Mouse (Mus musculus) cortical plate, adult 2 months (tissue): ENCODE measurements around the gene Tspan9. TPM values are rescaled to one million over a fixed set of nuclear protein-coding genes. Genes with fewer than 3 reads are reported as not detected.
A peak's percentile ranks its signal among the peaks of the same experiment; 100 is the strongest.

Experiments used
- H3K27ac ChIP-seq: fragments of 200-500 bp; 2 replicates; pipeline ENCODE4 v1.5.1; 2012; ENCODE audit warnings: low read length, control low read depth, inconsistent platforms; ENCODE audit not compliant: insufficient read depth
- H3K4me1 ChIP-seq: fragments of 200-500 bp; 2 replicates; pipeline ENCODE4 v1.6.1; 2011; ENCODE audit warnings: low read length; ENCODE audit not compliant: control insufficient read depth, insufficient read depth
- H3K4me3 ChIP-seq: fragments of 200-500 bp; 2 replicates; pipeline ENCODE4 v1.5.1; 2011; ENCODE audit warnings: mild to moderate bottlenecking, low read length, control low read depth; ENCODE audit not compliant: insufficient read depth
- CTCF ChIP-seq: fragments of 200-500 bp; IDR thresholded peaks from 2 replicates; pipeline ENCODE4 v1.5.1; 2011; ENCODE audit warnings: mild to moderate bottlenecking, control low read depth, low read length; ENCODE audit not compliant: insufficient read depth; ENCODE audit errors: extremely low read depth
- POLR2A ChIP-seq: fragments of 200-500 bp; IDR thresholded peaks from 2 replicates; pipeline ENCODE4 v1.6.1; 2011; ENCODE audit warnings: mild to moderate bottlenecking, low read length, control low read depth; ENCODE audit not compliant: insufficient read depth; ENCODE audit errors: extremely low read depth
- polyA plus RNA-seq: library from polyadenylated mRNA; depleted of rRNA; stranded (reverse); fragments of >200 nt; gene quantifications from 2 replicates; pipeline ENCODE4 v1.2.3, GENCODE M21; 2012

The Tspan9 gene
- polyA plus RNA-seq, 1 experiment = 55.5 TPM

GRCm38 (mm10) chr6:127981176-127981575 is 162.2 kb downstream of the Tspan9 start:
- no peak for TF ChIP-seq POLR2A
- no peak for TF ChIP-seq CTCF
- no peak overlapping the region for H3K27ac ChIP-seq
- H3K4me3 ChIP-seq = no peak overlapping the region
- H3K4me1 ChIP-seq = peaks cover 6% of the 10 kb centered on the region

- Histone ChIP-seq H3K4me1 (peaks cover 6% of the 10 kb centered on the region), H3K27ac (no peak overlapping the region), H3K4me3 (no peak overlapping the region)
- TF ChIP-seq CTCF = no peak
- no peak for TF ChIP-seq POLR2A
Observed at GRCm38 (mm10) chr6:127980381-127981045, 162.9 kb downstream of the Tspan9 start.

DNA sequence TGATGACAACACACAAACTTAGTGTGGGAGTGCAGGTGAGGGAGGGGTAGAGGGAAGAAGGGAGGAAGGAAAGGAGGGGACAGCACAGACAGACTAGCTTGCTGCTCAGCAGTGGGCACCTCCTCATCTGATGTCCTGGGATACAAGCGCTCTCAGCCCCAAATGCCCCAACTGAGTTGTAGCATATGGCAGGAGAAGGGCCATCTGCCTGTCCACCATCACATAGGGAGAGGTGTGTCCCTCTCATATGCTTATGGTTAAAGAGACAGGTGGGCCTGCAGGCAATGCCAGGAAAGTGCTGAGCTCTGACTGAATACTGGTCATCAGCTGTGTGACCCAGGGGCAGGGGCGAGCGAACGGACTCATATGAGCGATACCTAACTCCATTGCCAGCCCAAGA is 163.6 kb downstream of the Tspan9 start:
- Histone ChIP-seq H3K4me3 (no peak overlapping the region), H3K4me1 (peaks cover 6% of the 10 kb centered on the region), H3K27ac (no peak overlapping the region)
- TF ChIP-seq CTCF (no peak), POLR2A (no peak)

- no peak for TF ChIP-seq POLR2A
- no peak for TF ChIP-seq CTCF
- no peak overlapping the region for H3K4me3 ChIP-seq
- H3K4me1 ChIP-seq = peaks cover 6% of the 10 kb centered on the region
- H3K27ac ChIP-seq = no peak overlapping the region
Observed at GRCm38 (mm10) chr6:127978941-127979340, 164.5 kb downstream of the Tspan9 start.

GRCm38 (mm10) chr6:127976695-127977094 is 166.7 kb downstream of the Tspan9 start:
- Histone ChIP-seq H3K4me3 (no peak overlapping the region), H3K4me1 (peaks cover 2% of the 10 kb centered on the region)

GRCm38 (mm10) chr6:127974000-127974399 is 169.4 kb downstream of the Tspan9 start:
- H3K4me3 ChIP-seq = no peak overlapping the region
- no peak overlapping the region for H3K27ac ChIP-seq
- TF ChIP-seq CTCF = no peak
- TF ChIP-seq POLR2A = no peak
- H3K4me1 ChIP-seq = no peaks in the 10 kb centered on the region; the same call in 1 of the 2 replicates

More at GRCm38 (mm10) chr6:127976695-127977094, 166.7 kb downstream of the Tspan9 start:
- H3K27ac ChIP-seq = no peak overlapping the region
- TF ChIP-seq CTCF = no peak
- no peak for TF ChIP-seq POLR2A

GRCm38 (mm10) chr6:127973553-127973952 is 169.8 kb downstream of the Tspan9 start:
- H3K27ac ChIP-seq = no peak overlapping the region
- H3K4me1 ChIP-seq = no peaks in the 10 kb centered on the region; the same call in 1 of the 2 replicates
- TF ChIP-seq POLR2A = no peak
- TF ChIP-seq CTCF = no peak
- H3K4me3 ChIP-seq = no peak overlapping the region

DNA sequence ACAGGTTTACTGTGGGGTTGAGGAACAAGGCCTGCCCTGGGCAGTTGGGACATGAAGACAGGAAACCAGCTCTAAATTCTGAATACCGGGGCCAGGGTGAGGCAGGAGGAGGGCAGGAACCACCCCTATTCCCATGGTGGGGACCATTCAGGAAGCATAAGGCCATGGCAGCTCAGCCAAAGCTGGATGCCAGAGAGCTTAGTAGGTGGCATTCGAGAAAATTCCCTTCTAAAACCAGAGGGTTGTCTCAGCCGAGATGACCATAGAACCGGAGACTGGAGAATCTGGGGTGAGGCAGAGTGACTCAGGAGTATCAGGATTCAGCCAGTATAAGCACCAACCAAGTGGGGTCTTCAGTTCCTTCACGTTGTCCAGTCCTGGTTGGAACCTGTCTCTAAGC is 171.5 kb downstream of the Tspan9 start:
- Histone ChIP-seq H3K4me3 (no peak overlapping the region), H3K27ac (no peak overlapping the region), H3K4me1 (no peaks in the 10 kb centered on the region; the same call in 1 of the 2 replicates)
- no peak for TF ChIP-seq CTCF
- TF ChIP-seq POLR2A = no peak

GRCm38 (mm10) chr6:127970848-127971247 is 172.5 kb downstream of the Tspan9 start:
- H3K27ac ChIP-seq = no peak overlapping the region
- H3K4me1 ChIP-seq = no peaks in the 10 kb centered on the region; the same call in 1 of the 2 replicates
- H3K4me3 ChIP-seq = no peak overlapping the region
- TF ChIP-seq CTCF (no peak), POLR2A (no peak)

DNA sequence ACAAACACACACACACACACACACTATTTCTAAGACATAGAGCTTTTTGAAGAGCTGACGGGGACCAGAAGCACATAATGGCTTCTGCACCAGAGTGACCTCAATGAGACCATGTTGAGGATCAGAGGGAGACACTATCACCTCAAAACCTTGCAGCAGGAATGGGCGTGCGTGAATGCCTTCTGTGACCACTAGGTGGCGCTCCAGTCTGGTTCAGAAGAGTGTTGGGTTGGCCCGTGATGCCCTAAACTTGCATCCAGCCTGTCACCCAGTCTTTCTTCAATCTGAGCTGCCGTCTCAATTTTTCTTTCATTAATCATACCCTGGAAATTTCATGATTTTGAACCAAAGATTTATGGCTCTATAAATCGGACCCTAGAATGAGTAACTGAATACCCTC is 173.3 kb downstream of the Tspan9 start:
- H3K4me1 ChIP-seq = no peaks in the 10 kb centered on the region; the same call in 1 of the 2 replicates
- peak; percentile 98 for TF ChIP-seq CTCF
- TF ChIP-seq POLR2A = no peak
- H3K27ac ChIP-seq = no peak overlapping the region
- no peak overlapping the region for H3K4me3 ChIP-seq

DNA sequence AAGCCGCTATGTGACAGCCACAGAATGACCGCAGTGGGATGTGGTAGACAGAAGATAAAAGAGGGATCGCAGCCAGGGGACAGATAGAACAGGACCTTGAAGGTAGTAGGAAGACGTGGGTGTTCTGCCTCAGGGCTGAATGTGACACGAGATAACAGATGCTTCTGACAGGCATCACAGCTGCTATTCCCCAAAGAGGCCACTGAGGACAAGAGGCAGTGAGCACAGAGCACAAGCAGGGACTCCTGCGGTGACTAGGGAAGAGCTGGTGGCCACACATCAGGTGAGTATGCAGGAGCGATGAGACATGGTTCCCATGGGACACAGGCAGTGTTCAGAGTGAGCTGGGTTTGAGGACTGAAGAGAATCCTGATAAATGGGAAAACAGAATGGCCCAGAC is 173.7 kb downstream of the Tspan9 start:
- no peak overlapping the region for H3K4me3 ChIP-seq
- no peak overlapping the region for H3K27ac ChIP-seq
- H3K4me1 ChIP-seq = no peaks in the 10 kb centered on the region; the same call in 1 of the 2 replicates
- TF ChIP-seq POLR2A = no peak
- TF ChIP-seq CTCF = no peak
